Mouse (Mus musculus) heart, postnatal 4 days (tissue): ENCODE results near the gene Sema3d. TPM values are rescaled to one million over a fixed set of nuclear protein-coding genes. Genes with fewer than 3 reads are reported as not detected.

Experiments used
- DNase-seq: peaks from one replicate; pipeline ENCODE4 v3.0.0; 2021
- total RNA-seq, 2 experiments: library from RNA; stranded (reverse); gene quantifications; 2 replicates each; pipeline ENCODE4 v1.2.3; 2021

Gene Sema3d
- total RNA-seq, 2 experiments from 2014 or later: 15.6 to 17.3 TPM

GRCm38 (mm10) chr5:12499791-12500504 lies 116.8 kb downstream of the Sema3d start:
- DNase-seq: no peak

- no peak for DNase-seq
These were observed 129.3 kb downstream of the Sema3d start for GRCm38 (mm10) chr5:12512471-12512870.

- no peak for DNase-seq
These were observed 132.1 kb downstream of the Sema3d start for GRCm38 (mm10) chr5:12515283-12515682.

GRCm38 (mm10) chr5:12525235-12525767 lies 142.1 kb downstream of the Sema3d start:
- DNase-seq: no peak

- DNase-seq: no peak
These were observed 145.4 kb downstream of the Sema3d start for GRCm38 (mm10) chr5:12528596-12528995.

DNA sequence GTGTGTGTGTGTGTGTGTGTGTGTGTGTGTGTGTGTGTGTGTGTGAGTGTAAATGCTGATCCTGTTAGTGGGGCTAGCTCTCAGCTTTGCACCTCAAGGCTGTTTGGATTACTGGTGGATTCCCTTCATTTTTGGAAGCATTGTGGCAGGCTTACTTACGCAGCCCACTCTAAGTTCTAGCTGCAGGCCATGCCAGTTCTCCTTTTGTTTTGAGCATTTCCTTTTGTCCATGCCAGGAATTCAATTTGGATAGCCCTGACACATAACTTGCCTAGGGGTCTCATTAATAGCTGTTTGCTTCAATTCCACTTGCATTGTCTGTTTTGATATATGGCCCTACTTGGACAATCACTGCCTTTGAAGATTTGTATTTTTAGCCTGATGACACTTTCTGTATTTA lies 146.6 kb downstream of the Sema3d start:
- DNase-seq: no peak

- DNase-seq: peak; percentile 16
These were observed 158.1 kb downstream of the Sema3d start for GRCm38 (mm10) chr5:12541268-12541667.

GRCm38 (mm10) chr5:12549046-12549669 lies 166.0 kb downstream of the Sema3d start:
- DNase-seq: peak; percentile 10

- no peak for DNase-seq
These were observed 172.2 kb downstream of the Sema3d start for GRCm38 (mm10) chr5:12555401-12555800.

DNA sequence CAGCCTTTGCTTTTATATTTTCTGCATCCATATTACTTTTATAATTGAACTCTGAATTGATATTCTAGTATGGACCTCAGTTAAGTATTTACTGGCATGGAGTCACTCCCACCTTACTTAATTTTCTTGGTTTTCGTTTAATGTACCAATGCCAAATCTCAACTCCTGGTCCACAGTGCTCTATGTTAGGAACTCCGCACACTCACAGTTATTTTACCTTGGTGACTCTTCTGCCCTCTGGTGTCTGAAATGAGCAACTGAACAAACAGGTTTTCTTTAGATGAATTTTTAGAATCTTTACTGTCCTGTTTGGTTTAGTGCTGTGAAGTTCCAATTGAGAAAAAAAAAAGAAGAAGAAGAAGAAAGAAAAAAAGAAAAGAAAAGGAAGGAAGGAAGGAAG lies 174.7 kb downstream of the Sema3d start:
- peak; percentile 8 for DNase-seq

- no peak for DNase-seq
These were observed 178.6 kb downstream of the Sema3d start for GRCm38 (mm10) chr5:12561740-12562139.

GRCm38 (mm10) chr5:12562204-12562603 lies 179.0 kb downstream of the Sema3d start:
- peak; percentile 60 for DNase-seq

DNA sequence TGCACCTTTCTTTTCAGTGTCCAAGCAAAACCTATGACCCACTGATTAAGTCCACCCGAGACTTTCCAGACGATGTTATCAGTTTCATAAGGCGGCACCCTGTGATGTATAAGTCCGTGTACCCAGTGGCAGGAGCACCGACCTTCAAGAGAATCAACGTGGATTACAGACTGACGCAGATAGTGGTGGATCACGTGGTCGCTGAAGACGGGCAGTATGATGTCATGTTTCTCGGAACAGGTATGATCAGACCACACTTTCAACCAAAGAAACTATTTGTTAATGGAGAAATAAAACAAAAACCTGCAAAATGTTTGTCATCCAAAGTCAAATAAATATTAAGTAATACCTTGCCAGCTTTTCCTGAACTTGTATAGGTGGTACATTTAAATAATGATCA lies 179.9 kb downstream of the Sema3d start:
- DNase-seq: no peak

- DNase-seq: no peak
These were observed 181.5 kb downstream of the Sema3d start for GRCm38 (mm10) chr5:12564602-12565220.

GRCm38 (mm10) chr5:12566568-12566967 lies 183.4 kb downstream of the Sema3d start:
- no peak for DNase-seq

GRCm38 (mm10) chr5:12574551-12574950 lies 191.4 kb downstream of the Sema3d start:
- no peak for DNase-seq

GRCm38 (mm10) chr5:12575262-12575661 lies 192.1 kb downstream of the Sema3d start:
- DNase-seq: no peak

GRCm38 (mm10) chr5:12579752-12580151 lies 196.6 kb downstream of the Sema3d start:
- DNase-seq: no peak

DNA sequence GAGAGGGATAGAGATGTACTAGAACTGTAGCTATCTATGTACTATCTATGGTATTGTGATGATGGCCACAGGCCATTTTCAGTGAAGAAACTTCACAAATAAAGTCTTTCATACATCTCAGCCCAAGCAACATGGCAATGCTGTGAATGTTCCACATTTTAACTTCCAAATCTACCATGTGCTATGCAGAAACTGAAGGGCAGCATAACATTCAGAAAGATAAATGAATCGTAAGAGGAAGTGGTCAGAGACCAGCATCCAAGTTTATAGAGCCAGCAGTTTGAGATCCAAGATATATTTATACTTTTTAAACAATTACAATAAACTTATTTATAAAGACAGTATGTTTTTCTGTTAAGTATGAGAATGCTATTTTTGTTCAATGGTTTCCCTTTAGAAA lies 199.4 kb downstream of the Sema3d start:
- no peak for DNase-seq

GRCm38 (mm10) chr5:12583293-12583834 lies 200.2 kb downstream of the Sema3d start:
- no peak for DNase-seq

DNA sequence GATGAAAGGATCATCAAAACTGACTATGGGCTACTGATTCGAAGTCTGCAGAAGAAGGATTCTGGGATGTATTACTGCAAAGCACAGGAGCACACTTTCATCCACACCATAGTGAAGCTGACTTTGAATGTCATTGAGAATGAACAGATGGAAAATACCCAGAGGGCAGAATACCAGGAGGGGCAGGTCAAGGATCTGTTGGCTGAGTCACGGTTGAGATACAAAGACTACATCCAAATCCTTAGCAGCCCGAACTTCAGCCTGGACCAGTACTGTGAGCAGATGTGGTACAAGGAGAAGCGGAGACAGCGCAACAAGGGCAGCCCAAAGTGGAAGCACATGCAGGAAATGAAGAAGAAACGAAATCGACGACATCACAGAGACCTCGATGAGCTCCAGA lies 201.7 kb downstream of the Sema3d start:
- no peak for DNase-seq

GRCm38 (mm10) chr5:12634227-12634980 lies 251.2 kb downstream of the Sema3d start:
- DNase-seq: no peak
